Mouse (Mus musculus): ENCODE measurements at regions not wholly inside any gene's neighbourhood (a gene's known extent, or its start where the extent isn't known, plus 50 kb on each side); places are given as distances from the start of the nearest gene placed in this dataset.
A peak's percentile ranks its signal among the peaks of the same experiment; 100 is the strongest.

GRCm38 (mm10) chr14:76221617-76222319 is 111.1 kb downstream of the Nufip1 start:
- no peak overlapping the region for H3K4me2 ChIP-seq (replicated peaks; ENCODE audit: low read depth, low read length)
- 48% methylated on average over 10 of the region's 10 CpGs for WGBS

GRCm38 (mm10) chr14:76222320-76222626 is 111.6 kb downstream of the Nufip1 start:
- H3K4me3 ChIP-seq (ENCODE audit: low read length), result no peak overlapping the region
- H3K4me2 ChIP-seq (replicated peaks; ENCODE audit: low read depth, low read length), result no peak overlapping the region
- H3K9me3 ChIP-seq (ENCODE audit: low read length), result peaks cover 11% of the 10 kb centered on the region
- H3K27me3 ChIP-seq (ENCODE audit: insufficient read depth, low read length), result no peaks in the 10 kb centered on the region
- H3K36me3 ChIP-seq (ENCODE audit: insufficient read depth, low read length), result no peaks in the 10 kb centered on the region
- no peak for ATAC-seq (ENCODE audit: low FRiP score, low TSS enrichment)
- H3K4me1 ChIP-seq (ENCODE audit: insufficient read depth, low read length), result peaks cover 9% of the 10 kb centered on the region; the same call in 1 of the 2 replicates
- H3K27ac ChIP-seq (ENCODE audit: low read length), result no peak overlapping the region
- no peak overlapping the region for H3K9ac ChIP-seq (replicated peaks; ENCODE audit: low read length)
- WGBS, result 88% methylated on average over 1 of the region's 1 CpGs

More at GRCm38 (mm10) chr14:76221617-76222319, 111.1 kb downstream of the Nufip1 start:
- ATAC-seq (ENCODE audit: low FRiP score, low TSS enrichment), result no peak
- Histone ChIP-seq H3K36me3 (ENCODE audit: insufficient read depth, low read length) (no peaks in the 10 kb centered on the region), H3K9ac (replicated peaks; ENCODE audit: low read length) (no peak overlapping the region), H3K27ac (ENCODE audit: low read length) (peak overlapping the region; percentile 2), H3K9me3 (ENCODE audit: low read length) (peaks cover 11% of the 10 kb centered on the region), H3K4me3 (ENCODE audit: low read length) (no peak overlapping the region), H3K27me3 (ENCODE audit: insufficient read depth, low read length) (no peaks in the 10 kb centered on the region), H3K4me1 (ENCODE audit: insufficient read depth, low read length) (peaks cover 9% of the 10 kb centered on the region; the same call in 1 of the 2 replicates)

GRCm38 (mm10) chr14:76223036-76223650 is 112.5 kb downstream of the Nufip1 start:
- no peak overlapping the region for H3K9ac ChIP-seq (replicated peaks; ENCODE audit: low read length)
- no peaks in the 10 kb centered on the region for H3K36me3 ChIP-seq (ENCODE audit: insufficient read depth, low read length)
- H3K9me3 ChIP-seq (ENCODE audit: low read length), result peaks cover 4% of the 10 kb centered on the region
- no peak overlapping the region for H3K4me3 ChIP-seq (ENCODE audit: low read length)
- no peak overlapping the region for H3K27ac ChIP-seq (ENCODE audit: low read length)
- peaks cover 9% of the 10 kb centered on the region; the same call in 1 of the 2 replicates for H3K4me1 ChIP-seq (ENCODE audit: insufficient read depth, low read length)
- H3K27me3 ChIP-seq (ENCODE audit: insufficient read depth, low read length), result no peaks in the 10 kb centered on the region
- no peak; the same call in 1 of the 2 replicates for ATAC-seq (ENCODE audit: low FRiP score, low TSS enrichment)
- no peak overlapping the region for H3K4me2 ChIP-seq (replicated peaks; ENCODE audit: low read depth, low read length)
- 66% methylated on average over 8 of the region's 8 CpGs for WGBS

- Histone ChIP-seq H3K4me1 (ENCODE audit: insufficient read depth, low read length) (peaks cover 9% of the 10 kb centered on the region; the same call in 1 of the 2 replicates), H3K27me3 (ENCODE audit: insufficient read depth, low read length) (no peaks in the 10 kb centered on the region), H3K9me3 (ENCODE audit: low read length) (no peaks in the 10 kb centered on the region), H3K4me3 (ENCODE audit: low read length) (no peak overlapping the region), H3K4me2 (replicated peaks; ENCODE audit: low read depth, low read length) (no peak overlapping the region), H3K27ac (ENCODE audit: low read length) (no peak overlapping the region), H3K9ac (replicated peaks; ENCODE audit: low read length) (no peak overlapping the region), H3K36me3 (ENCODE audit: insufficient read depth, low read length) (no peaks in the 10 kb centered on the region)
- ATAC-seq (ENCODE audit: low FRiP score, low TSS enrichment), result no peak
- 93% methylated on average over 2 of the region's 2 CpGs for whole genome bisulfite sequencing
Observed at GRCm38 (mm10) chr14:76223903-76224302, 113.2 kb downstream of the Nufip1 start.

GRCm38 (mm10) chr14:76225532-76225931 is 114.8 kb downstream of the Nufip1 start:
- Histone ChIP-seq H3K9ac (replicated peaks; ENCODE audit: low read length) (no peak overlapping the region), H3K4me1 (ENCODE audit: insufficient read depth, low read length) (peaks cover 9% of the 10 kb centered on the region; the same call in 1 of the 2 replicates), H3K9me3 (ENCODE audit: low read length) (no peaks in the 10 kb centered on the region), H3K36me3 (ENCODE audit: insufficient read depth, low read length) (no peaks in the 10 kb centered on the region), H3K4me2 (replicated peaks; ENCODE audit: low read depth, low read length) (peak overlapping the region; percentile 20; the same call in 1 of the 2 replicates), H3K27ac (ENCODE audit: low read length) (no peak overlapping the region), H3K4me3 (ENCODE audit: low read length) (no peak overlapping the region), H3K27me3 (ENCODE audit: insufficient read depth, low read length) (no peaks in the 10 kb centered on the region)
- whole genome bisulfite sequencing, result 66% methylated on average over 12 of the region's 12 CpGs
- peak; percentile 36; the same call in 1 of the 2 replicates for ATAC-seq (ENCODE audit: low FRiP score, low TSS enrichment)

GRCm38 (mm10) chr14:76226621-76227297 is 116.1 kb downstream of the Nufip1 start:
- no peaks in the 10 kb centered on the region for H3K9me3 ChIP-seq (ENCODE audit: low read length)
- peaks cover 6% of the 10 kb centered on the region; the same call in 1 of the 2 replicates for H3K4me1 ChIP-seq (ENCODE audit: insufficient read depth, low read length)
- no peak overlapping the region for H3K27ac ChIP-seq (ENCODE audit: low read length)
- no peak overlapping the region for H3K4me2 ChIP-seq (replicated peaks; ENCODE audit: low read depth, low read length)
- no peaks in the 10 kb centered on the region for H3K36me3 ChIP-seq (ENCODE audit: insufficient read depth, low read length)
- no peaks in the 10 kb centered on the region for H3K27me3 ChIP-seq (ENCODE audit: insufficient read depth, low read length)
- no peak for ATAC-seq (ENCODE audit: low FRiP score, low TSS enrichment)
- WGBS, result 63% methylated on average over 4 of the region's 4 CpGs
- H3K4me3 ChIP-seq (ENCODE audit: low read length), result no peak overlapping the region
- no peak overlapping the region for H3K9ac ChIP-seq (replicated peaks; ENCODE audit: low read length)

GRCm38 (mm10) chr14:76228968-76229555 is 118.4 kb downstream of the Nufip1 start:
- Histone ChIP-seq H3K4me1 (ENCODE audit: insufficient read depth, low read length) (peaks cover 6% of the 10 kb centered on the region; the same call in 1 of the 2 replicates), H3K27me3 (ENCODE audit: insufficient read depth, low read length) (no peaks in the 10 kb centered on the region), H3K9me3 (ENCODE audit: low read length) (no peaks in the 10 kb centered on the region), H3K9ac (replicated peaks; ENCODE audit: low read length) (no peak overlapping the region), H3K4me2 (replicated peaks; ENCODE audit: low read depth, low read length) (no peak overlapping the region), H3K36me3 (ENCODE audit: insufficient read depth, low read length) (no peaks in the 10 kb centered on the region), H3K4me3 (ENCODE audit: low read length) (no peak overlapping the region), H3K27ac (ENCODE audit: low read length) (no peak overlapping the region)
- 55% methylated on average over 9 of the region's 9 CpGs for WGBS
- ATAC-seq (ENCODE audit: low FRiP score, low TSS enrichment), result no peak

GRCm38 (mm10) chr14:76239856-76240493 is 129.3 kb downstream of the Nufip1 start:
- Histone ChIP-seq H3K9me3 (ENCODE audit: low read length) (0 out of 2 replicates have a peak, but pooled peaks cover 5% of the 10 kb centered on the region), H3K4me3 (ENCODE audit: low read length) (no peak overlapping the region), H3K9ac (replicated peaks; ENCODE audit: low read length) (no peak overlapping the region), H3K4me2 (replicated peaks; ENCODE audit: low read depth, low read length) (no peak overlapping the region), H3K36me3 (ENCODE audit: insufficient read depth, low read length) (no peaks in the 10 kb centered on the region), H3K4me1 (ENCODE audit: insufficient read depth, low read length) (peaks cover 21% of the 10 kb centered on the region), H3K27me3 (ENCODE audit: insufficient read depth, low read length) (no peaks in the 10 kb centered on the region), H3K27ac (ENCODE audit: low read length) (0 out of 2 replicates have a peak overlapping the region, but pooled peaks have one; percentile 9)
- ATAC-seq (ENCODE audit: low FRiP score, low TSS enrichment), result no peak; the same call in 1 of the 2 replicates
- 48% methylated on average over 14 of the region's 14 CpGs for WGBS

Measured in kidney, embryonic 16.5 days (tissue).